Mouse (Mus musculus): ENCODE measurements around the gene Wfdc21.

The Wfdc21 gene

DNA sequence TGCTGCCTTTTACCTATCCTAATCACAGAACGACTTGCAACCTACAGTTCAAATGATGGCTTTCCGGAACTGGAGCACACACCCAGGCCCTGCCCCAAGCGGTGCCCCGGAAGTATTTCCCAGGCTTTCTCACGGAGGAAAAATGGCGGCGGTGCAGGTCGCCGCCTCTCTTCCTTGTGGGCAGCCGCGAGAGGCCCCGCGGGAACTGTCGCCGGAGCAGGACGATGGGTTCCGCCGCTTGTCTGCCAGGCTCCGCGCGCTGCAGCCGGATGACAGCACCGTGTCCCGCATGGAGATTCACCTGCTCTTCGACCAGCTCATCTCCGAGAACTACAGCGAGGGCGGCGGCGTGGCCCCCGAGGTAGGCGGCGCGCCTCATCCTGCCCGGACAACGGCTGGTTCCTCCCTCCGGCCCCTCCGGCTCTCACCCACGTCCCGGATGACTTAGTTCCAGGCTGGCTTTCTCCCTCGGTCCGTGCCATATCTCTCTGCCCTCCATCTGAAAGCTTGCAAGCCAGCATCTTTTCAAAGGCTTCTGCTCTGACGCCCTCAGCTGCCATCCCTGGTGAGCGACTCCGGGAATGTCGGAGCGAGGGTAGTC is 6.9 kb downstream of the Wfdc21 start, which contains the start of gene Heatr6:
Heatr6 (plus strand) TSS at position 116 of the 601 bp plus-strand sequence.
- DNase-seq (ENCODE audit: extremely low spot score, low spot score) = peak; percentile 93

GRCm38 (mm10) chr11:83754227-83754626 is 7.5 kb downstream of the Wfdc21 start:
- DNase-seq (ENCODE audit: extremely low spot score, low spot score) = no peak

DNA sequence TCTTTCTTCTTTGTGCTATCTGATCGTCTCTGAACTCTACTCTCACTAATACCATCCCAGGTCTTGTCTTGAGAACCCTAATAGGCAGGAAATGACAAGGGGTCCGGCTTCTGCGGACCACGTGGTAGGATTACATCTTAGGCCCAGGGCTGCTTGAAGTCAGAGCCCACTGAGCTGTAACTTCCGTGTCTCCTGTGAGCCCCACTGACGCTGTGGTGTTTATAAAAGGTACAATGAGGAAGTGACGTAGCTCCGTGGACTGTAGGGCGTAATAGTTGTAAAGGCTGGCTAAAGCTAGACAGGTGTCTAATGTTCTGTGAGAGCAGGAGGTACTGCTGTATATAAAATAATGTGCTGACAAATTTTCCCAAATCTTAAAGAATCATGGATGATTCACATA is 20.6 kb downstream of the Wfdc21 start:
- no peak for DNase-seq (ENCODE audit: extremely low spot score, low spot score)

DNA sequence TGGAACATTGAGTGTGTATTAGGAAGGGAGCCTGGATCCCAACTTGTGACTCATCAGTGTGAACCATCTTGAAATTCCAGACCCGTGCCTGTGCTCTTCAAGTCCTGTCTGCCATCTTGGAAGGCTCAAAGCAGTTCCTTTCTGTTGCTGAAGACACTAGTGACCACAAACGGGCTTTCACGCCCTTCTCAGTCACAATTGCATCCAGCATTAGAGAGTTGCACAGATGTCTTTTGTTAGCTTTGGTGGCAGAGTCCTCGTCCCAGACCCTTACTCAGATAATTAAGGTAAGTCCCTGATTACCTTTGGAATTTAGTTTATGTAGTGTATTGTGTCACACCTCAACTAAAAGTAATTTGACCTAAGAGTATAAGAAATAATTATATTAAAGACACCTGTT is 22.2 kb downstream of the Wfdc21 start:
- DNase-seq (ENCODE audit: extremely low spot score, low spot score) = no peak

DNA sequence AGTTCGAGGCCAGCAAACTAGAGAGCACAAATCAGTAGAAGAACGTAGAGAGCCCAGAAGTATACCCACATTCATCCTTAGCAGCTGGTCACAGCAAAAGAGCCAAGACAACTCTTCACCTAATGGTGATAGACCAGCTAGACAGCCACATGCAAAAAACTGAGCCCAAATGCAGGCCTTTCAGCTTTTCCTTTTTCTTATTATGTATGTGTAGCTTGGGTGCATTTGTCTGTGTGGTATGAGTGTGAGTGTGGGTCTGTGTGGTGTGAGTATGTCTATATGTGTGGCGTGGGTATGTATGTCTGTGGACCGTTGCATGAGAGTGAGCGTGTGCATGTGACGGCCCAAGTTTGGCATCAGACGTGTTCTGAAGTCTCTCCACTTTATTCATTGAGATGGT is 24.3 kb downstream of the Wfdc21 start:
- no peak for DNase-seq (ENCODE audit: extremely low spot score, low spot score)

GRCm38 (mm10) chr11:83772341-83772740 is 25.6 kb downstream of the Wfdc21 start:
- DNase-seq (ENCODE audit: extremely low spot score, low spot score) = no peak

- DNase-seq (ENCODE audit: extremely low spot score, low spot score) = no peak
Observed at GRCm38 (mm10) chr11:83773691-83774090, 27.0 kb downstream of the Wfdc21 start.

- DNase-seq (ENCODE audit: extremely low spot score, low spot score) = no peak
Observed at GRCm38 (mm10) chr11:83774324-83774723, 27.6 kb downstream of the Wfdc21 start.

DNA sequence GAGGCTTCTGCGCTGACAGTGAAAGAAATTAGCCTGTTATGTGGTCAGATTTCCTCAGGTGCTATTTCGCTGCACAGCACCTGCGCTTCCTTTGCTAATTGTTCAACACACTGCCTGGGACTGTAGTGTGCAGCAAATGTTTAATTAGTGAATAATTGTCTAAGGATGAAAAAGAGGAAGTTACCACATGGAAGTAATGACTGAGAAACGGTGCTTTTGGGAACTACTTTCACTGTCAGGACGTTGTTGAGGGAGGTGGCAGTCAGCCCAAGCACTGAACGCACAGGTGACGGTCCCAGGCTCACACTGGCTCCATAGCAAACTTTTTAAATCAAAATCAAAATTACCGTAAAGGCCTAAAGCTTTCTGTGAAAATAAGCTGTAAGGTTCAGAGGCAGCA is 30.1 kb downstream of the Wfdc21 start:
- DNase-seq (ENCODE audit: extremely low spot score, low spot score) = no peak

DNA sequence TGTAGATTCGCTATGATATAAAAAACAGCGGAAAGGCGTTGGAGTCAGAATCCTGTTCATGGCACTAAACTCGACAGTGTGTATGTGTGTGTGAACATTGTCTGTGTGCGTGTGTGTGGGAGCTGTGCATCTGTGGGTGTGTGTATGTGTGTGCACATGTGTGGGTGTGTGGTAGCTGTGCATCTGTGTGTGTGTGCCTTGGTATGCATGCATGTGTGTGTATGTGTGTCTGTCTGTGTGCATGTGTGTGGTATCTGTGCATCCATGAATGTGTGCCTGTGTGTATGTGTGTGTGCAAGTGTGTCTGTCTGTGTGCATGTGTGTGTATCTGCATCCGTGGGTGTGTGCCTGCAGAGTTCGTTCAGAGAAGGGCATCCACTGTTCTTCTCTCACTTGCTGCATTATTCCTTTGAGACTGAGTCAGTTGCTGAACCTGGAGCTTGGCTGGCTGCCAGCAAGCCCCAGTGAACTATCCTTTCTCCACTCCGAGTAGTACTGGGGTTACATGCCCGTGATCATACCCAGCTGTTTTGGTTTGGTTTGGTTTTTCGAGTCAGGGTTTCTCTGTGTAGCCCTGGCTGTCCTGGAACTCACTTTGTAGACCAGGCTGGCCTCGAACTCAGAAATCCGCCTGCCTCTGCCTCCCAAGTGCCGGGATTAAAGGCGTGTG is 37.3 kb downstream of the Wfdc21 start:
- DNase-seq (ENCODE audit: extremely low spot score, low spot score) = no peak

- DNase-seq (ENCODE audit: extremely low spot score, low spot score) = no peak
Observed at GRCm38 (mm10) chr11:83784661-83785060, 37.9 kb downstream of the Wfdc21 start.

GRCm38 (mm10) chr11:83785366-83785765 is 38.6 kb downstream of the Wfdc21 start:
- DNase-seq (ENCODE audit: extremely low spot score, low spot score) = peak; percentile 52

DNA sequence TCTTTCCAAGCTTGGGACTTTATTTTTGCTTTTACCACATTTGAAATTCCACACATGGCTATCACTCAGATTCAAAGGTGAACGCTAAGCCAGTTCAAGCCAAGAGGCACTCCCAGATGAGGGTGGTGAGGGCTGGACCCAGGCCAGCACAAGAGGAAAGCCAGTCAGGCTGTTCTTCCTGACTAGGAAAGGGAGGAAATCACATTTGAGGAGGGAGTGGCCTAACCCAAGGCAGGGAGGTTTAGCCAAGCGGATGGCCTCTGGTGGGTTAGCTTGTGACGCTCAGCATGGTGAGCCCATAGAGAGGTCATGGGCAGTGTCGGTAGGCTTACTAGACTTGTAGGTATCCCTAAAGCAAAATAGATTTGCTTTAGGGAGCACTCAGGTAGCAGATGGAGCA is 40.1 kb downstream of the Wfdc21 start:
- no peak for DNase-seq (ENCODE audit: extremely low spot score, low spot score)

- DNase-seq (ENCODE audit: extremely low spot score, low spot score) = no peak
Observed at GRCm38 (mm10) chr11:83787401-83788021, 40.8 kb downstream of the Wfdc21 start.

- DNase-seq (ENCODE audit: extremely low spot score, low spot score) = no peak
Observed at GRCm38 (mm10) chr11:83788331-83788730, 41.6 kb downstream of the Wfdc21 start.

GRCm38 (mm10) chr11:83789259-83789658 is 42.5 kb downstream of the Wfdc21 start:
- DNase-seq (ENCODE audit: extremely low spot score, low spot score) = no peak

GRCm38 (mm10) chr11:83791133-83791532 is 44.4 kb downstream of the Wfdc21 start:
- DNase-seq (ENCODE audit: extremely low spot score, low spot score) = no peak

- DNase-seq (ENCODE audit: extremely low spot score, low spot score) = no peak
Observed at GRCm38 (mm10) chr11:83792316-83792914, 45.7 kb downstream of the Wfdc21 start.

GRCm38 (mm10) chr11:83793264-83793663 is 46.5 kb downstream of the Wfdc21 start:
- no peak for DNase-seq (ENCODE audit: extremely low spot score, low spot score)

DNA sequence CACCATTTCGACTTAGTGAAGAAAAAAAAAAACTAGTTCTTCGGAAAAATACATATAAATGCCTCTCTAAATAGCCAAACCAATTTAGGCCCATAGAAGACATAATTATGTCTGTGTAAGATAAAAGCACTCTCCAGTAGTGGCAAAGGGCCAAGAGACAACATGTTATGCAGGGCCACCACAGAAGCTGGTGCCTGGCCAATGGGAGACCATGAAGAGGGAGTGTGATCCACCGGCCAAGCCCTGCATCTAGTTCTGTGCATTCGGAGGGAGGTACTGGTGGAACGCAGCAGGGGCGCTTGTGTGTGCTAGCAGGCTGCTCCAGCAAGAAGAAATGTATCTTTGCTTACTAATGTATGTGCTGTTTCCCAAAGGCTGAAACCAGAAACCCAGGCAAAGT is 49.4 kb downstream of the Wfdc21 start:
- DNase-seq (ENCODE audit: extremely low spot score, low spot score) = no peak

- DNase-seq (ENCODE audit: extremely low spot score, low spot score) = no peak
Observed at GRCm38 (mm10) chr11:83796980-83797608, 50.4 kb downstream of the Wfdc21 start.

DNA sequence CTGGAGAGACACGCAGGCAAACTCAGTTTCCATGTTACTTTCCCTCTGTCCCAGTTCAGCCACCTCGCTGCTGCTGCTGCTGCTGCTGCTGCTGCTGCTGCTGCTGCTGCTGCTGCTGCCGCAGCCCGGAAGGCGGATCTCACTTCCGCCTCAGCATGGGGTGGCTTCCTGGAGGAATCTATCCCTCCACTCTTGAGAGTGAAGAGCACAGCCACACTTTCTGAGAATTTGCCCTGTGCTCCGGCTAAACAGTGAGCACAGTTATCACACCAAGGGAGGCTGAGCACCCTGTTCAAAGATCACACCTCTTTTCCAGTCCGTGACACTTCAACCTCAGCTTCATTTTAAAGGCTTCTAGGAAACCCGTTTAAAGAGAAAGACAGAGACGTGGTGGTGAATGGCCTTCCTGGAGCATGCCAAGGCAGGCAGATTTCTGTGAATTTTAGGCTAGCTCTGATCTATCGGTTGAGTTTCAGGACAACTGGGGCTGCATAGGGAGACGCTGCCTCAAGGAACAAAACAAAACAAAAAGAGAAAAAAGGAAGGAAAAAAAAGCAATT is 53.2 kb downstream of the Wfdc21 start:
- DNase-seq (ENCODE audit: extremely low spot score, low spot score) = no peak

Measured in neural tube, embryonic 10.5 days (tissue).